Mouse (Mus musculus) liver, embryonic 14.5 days (tissue): Measurements from ENCODE around the gene Rasal1.

Source experiments
- CTCF ChIP-seq: IDR thresholded peaks from 2 replicates; pipeline ENCODE4 v1.5.1; 2016; ENCODE audit warnings: antibody characterized with exemption, low read depth, control low read depth
- EP300 ChIP-seq: IDR thresholded peaks from 2 replicates; pipeline ENCODE4 v1.6.1; 2016; ENCODE audit warnings: antibody characterized with exemption, low read depth

- TF ChIP-seq CTCF (no peak), EP300 (no peak)
These were observed 7.7 kb downstream of the Rasal1 start for GRCm38 (mm10) chr5:120656281-120656751.
